Mouse (Mus musculus) retina, embryonic 14.5 days (tissue): ENCODE results near the gene C130050O18Rik.

Experiments
- DNase-seq: peaks from one replicate; pipeline ENCODE4 v3.0.0-alpha.2; 2015; ENCODE audit warnings: low spot score

The C130050O18Rik gene

GRCm38 (mm10) chr5:139397359-139397916 lies 7.6 kb upstream of the C130050O18Rik start:
- DNase-seq, result no peak

DNA sequence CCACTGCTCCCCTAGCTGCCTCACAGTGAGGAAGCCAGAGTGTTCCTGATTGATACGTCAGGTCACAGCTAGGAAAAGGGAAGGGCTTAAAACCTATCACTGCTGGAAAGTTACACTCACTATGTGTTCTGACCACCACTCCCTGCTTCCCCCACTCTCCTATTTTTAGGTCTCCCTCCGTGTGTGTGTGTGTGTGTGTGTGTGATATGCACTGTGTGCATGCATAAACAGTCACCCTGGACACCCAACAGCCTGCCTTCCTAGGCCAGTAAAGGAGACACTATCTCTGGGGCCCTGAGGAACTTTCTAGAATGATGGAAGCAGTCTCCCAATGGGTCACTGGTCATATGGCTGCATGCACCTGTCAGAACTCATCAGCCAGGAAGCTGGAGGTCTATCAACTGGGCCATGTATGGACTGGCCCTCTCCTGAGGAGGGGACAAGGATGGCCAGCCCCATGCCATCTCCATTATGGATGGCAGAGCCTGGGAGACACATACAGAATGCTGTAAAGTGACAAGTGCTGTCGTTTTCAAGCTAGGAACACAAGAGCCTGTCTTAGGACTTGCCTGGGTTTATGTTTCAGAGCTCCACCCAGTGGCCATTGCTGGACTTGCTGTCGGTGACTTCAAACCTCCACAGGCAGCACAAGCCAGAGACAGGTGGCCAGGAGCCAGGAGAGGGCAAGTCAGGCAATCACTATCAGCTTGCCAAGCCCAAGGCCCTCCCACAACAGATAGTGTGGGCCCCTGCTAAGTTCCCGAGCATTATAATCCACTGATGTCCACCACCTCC lies 6.9 kb upstream of the C130050O18Rik start:
- DNase-seq, result peak; percentile 91

GRCm38 (mm10) chr5:139398786-139399185 lies 6.3 kb upstream of the C130050O18Rik start:
- DNase-seq, result no peak

DNA sequence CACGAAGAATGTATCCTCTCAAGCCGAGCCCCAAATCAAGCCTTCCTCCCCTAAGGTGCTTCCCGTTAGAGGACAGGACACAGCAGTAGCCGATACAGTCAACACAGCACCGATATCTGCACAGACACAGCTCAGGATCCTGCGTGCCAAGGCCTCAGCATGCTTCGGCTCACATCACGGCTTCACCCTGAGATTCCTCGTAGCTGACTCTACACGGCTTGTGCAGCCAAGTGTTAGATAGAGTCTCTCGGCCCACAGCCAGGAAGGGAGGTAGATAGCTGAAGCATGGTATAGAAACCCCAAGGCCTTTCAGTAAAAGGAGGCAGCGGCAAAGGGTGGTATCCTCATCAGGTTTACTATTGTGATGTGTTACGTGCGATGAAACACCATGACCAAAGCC lies 5.1 kb upstream of the C130050O18Rik start:
- DNase-seq, result no peak

GRCm38 (mm10) chr5:139402106-139402505 lies 3.0 kb upstream of the C130050O18Rik start:
- no peak for DNase-seq

DNA sequence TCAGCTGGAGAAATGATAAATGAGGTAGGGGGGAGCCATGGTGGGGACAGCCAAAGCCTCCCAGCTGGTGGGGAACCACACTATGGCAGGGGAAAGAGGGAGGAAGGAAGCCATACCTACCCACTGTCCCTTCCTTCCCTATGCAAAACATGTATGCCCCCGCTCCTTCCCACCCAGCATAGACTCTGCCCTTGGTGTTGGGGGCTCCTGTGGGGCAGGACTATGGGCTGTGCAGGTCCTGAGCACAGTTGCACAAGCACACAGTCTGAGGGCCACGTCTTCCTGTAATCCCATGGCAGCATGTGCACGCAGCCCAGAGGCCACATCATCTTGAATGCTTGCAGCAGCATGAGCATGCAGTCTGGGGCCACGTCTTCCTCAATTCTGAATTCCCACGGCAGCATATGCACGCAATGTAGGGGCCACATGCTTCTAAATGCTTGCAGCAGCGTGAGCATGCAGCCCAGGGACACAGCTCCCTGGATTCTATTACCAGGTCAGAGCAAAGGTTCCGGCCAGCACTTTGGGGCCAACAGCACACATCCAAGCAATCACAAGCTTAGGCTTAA lies 1.3 kb upstream of the C130050O18Rik start:
- DNase-seq, result no peak

- peak; percentile 37 for DNase-seq
These were observed 398 bp downstream of the C130050O18Rik start for GRCm38 (mm10) chr5:139405478-139405877.

DNA sequence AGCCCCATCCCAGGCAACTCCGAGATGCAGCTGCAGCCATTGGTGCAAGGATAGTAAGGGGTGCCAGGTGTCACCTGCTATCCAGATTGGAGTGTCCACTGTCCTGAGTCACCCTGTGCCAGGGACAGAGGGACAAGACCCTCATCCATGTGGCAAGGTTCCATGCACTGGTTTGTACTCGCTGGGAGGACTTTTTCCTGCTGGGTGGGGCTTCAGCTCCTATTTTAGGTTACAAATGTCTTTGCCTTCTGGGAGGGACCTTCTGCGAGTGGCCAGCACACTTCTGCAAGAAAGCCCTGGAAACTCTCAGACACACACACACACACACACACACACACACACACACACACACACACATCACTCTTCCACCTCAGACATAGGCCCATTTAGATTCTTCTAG lies 873 bp downstream of the C130050O18Rik start:
- no peak for DNase-seq

DNA sequence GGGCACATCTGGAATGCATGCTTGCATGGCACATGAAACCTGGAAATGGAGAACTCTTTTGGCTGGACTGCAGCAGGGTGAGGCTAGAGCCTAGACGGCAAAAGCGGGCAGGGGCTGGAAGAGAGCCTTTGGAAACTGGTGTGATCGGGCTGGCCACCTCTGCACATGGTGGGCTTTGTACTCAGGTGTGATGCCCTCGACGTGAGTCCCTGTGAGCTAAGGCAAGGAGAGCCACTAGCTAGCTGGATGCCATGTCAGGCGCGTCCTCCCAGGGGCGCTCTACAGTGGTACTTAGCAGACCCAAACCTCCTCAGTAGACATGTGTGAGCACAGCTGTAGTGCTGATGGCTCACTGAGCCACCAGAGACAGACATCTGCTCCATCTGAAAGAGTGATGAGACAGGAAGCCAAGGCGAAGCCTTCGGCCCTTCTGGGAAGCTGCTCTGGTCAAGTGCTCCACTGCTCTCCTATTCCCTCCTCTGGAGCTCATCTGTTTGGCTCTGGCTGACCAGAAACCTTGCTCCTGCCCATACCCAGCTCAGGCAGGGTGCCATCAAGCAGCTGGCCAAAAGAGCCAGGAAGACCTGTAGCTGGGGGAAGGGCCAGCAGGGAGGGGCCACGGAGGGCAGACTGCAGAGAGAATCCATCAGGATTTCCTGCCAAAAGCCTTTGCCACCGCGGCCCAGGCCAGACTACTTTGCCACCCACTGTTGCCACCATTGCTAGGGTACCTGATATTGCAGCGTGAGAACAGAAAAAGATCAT lies 2.2 kb downstream of the C130050O18Rik start:
- DNase-seq, result no peak

DNA sequence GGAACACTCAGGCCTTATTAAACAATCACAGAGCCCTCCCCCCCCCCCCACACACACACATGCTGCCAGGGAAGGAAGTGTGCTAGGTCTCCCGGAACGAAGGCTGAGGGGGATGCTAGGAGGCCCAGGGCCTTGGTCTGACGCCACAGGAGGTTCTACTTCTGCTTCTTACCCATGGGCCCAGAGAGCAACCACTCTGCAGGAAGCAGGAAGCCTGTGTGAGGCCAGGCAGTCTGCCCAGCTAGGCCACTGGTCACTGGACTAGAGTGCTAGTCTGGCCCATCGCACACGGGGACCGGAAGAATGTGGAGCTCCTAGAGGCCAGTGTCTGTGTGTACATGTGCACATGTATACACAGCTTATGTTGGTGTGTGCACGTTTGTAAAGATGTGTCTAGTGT lies 3.4 kb downstream of the C130050O18Rik start:
- no peak for DNase-seq

DNA sequence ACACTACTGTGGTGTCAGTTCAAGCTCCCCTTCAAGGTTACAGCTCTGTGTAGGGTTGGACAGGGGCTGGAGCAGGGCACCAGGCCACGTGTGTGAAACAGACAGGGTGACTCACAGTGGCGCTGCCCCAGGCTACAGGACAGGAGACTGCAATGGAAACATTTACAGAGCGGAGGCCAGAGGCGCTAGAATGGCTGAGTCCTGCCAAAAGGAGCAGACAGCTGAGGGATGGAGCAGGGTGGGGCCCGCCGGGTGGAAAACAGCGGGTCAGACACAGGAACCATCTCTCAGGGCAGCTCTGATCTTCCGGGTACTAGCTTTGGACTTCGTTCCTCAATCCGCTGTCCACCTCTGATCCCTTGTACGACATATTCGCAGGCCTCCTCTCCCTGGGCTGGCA lies 4.3 kb downstream of the C130050O18Rik start:
- no peak for DNase-seq

- DNase-seq, result no peak
These were observed 5.0 kb downstream of the C130050O18Rik start for GRCm38 (mm10) chr5:139410056-139410455.

DNA sequence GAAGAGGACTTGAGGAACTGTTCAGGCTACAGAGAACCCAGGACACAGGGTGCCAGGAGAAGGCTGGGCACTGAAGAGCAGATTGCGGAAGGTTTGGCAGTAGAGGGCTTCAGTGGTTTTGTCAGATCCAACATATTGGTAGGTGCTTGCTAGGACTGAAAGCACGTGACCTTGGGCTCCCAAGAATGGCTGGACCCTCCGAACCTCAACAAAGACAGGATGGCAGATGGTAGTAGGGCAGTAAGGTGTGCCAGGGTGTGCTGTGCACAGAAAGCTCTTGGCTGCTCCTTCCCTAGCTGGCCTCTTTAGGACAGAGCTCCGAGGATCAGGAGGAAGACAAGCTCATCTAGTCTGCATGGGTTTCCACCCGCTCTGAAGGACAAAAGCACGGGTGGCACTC lies 6.0 kb downstream of the C130050O18Rik start:
- no peak for DNase-seq

DNA sequence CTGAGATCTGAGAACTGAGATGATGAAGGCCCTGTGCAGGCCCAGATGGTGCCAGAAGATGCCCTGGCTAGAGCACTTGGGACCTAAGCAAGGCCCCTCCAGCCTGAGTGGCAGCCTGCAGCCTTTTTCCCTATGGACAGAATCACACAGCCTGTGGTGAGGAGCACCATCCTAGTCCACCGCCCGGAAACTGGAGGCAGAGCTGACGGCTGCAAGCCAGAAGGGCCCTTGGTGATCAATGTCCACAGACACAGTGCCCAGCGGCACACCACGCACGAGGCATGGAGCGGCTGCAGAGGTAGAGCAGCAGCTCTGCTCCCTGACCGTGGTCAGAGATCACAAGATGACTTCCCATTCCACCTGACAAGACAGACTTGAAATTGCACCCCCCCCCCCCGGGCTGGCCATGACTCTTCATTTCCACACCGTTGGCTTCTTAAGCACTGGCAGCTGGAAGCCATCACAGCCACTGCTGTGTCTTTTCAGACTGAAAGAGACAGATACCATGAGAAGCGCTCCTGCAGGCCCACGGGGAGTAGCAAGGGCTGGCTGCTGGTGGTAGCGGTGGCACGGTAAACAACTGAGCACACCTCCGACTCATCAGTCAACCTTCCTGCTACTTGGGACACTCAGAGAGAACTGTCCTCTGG lies 6.7 kb downstream of the C130050O18Rik start:
- DNase-seq, result no peak

DNA sequence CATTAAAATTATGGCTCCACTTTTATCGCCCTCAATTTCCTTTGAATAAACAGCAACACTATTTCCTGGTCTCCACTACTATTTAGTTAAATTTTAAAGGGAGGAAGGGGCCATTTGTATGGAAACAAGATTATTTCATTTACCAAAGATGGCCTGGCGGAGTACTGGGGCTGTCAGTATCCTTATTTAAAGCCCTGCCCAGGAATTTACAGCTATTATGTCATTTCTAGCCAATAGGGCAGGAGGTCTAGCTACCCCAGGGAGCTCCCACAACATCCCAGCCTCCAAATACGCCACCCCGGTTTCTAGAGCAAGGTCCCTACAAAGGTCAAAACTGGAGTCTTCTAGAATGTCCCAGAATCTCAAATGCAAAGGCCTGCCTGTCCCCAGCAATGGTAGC lies 8.5 kb downstream of the C130050O18Rik start:
- DNase-seq, result no peak

DNA sequence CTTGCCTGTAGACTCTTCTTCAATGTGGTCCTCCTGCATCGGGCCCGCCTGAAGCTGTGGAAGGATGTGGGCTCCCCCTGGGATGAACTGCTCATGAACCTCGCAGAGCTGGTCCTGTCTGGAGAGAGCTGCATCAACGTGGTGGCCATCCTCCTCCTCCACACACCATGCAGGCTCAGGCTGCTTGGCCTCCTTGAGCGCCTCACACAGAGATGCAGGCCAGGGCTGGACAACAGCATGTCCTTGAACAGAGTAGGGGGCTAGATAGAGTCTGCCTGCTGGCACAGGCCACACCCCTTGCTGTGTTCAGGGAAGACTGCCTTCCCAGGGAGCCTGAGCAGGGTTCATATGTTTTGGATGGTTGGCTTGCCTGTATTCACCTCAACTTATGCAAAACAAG lies 9.9 kb downstream of the C130050O18Rik start:
- no peak for DNase-seq

- DNase-seq, result no peak
These were observed 11.9 kb downstream of the C130050O18Rik start for GRCm38 (mm10) chr5:139416942-139417341.

DNA sequence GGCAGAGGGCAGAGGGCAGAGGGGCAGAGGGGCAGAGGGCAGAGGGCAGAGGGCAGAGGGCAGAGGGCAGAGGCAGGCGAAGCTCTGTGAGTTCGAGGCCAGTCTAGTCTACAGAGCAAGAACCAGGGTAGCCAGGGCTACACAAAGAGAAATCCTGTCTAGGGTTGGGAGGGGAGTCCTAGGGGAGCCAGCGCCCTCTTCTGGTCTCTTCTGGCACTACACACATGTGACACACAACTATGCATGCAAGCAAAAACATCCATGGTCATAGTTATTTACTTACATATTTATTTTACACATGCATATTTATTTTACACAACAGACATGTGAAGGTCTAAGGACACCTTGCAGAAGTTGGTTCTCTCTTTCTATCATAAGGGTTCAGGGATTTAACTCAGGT lies 12.4 kb downstream of the C130050O18Rik start:
- DNase-seq, result no peak

GRCm38 (mm10) chr5:139418110-139418509 lies 13.0 kb downstream of the C130050O18Rik start:
- no peak for DNase-seq

GRCm38 (mm10) chr5:139418633-139419032 lies 13.6 kb downstream of the C130050O18Rik start:
- peak; percentile 43 for DNase-seq

DNA sequence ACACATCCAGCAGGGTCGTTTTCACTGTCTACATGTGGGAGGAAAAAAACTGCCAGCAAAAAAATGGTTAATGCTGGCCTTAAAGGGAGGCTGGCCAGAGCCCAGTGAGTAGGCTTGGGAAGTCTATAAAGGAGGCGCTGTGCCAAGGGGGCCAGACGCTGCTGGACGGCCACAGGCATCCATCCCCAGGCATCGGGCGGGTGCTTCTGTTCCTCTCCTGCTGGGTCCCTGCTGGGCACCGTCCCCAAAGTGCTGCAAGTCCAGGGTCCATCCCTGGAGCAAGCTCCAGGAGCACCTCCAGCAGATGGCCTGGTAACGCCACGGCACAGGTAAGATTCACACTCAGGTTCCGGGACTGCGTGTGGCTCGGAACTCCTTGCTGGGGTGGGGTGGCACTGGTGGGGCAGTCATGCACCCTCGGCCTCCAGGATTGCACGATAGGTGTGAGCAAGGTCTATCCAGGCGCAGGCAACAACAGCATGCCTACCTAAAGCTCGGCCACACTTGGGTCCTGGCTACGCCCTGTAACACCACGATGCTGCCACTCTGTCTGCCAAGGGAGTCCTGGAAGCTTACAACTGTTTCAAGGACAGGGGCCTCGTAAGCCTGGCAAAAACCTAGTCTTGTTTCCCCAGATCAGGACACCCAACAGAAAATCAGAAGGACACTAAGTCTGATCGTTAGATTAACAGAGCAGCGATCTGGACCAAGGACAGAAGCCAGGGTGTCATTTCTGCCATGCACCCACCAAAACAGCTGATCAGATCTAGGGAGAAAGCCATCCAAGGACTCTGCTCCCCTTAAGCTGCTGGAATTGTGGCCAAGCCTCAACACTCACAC lies 18.2 kb downstream of the C130050O18Rik start, which contains the start of gene Gper1:
Gene Gper1, plus strand, starts transcription at position 126 of the 840 bp plus-strand sequence.
- no peak for DNase-seq
